Mouse (Mus musculus) myocyte (in vitro differentiated cells): ENCODE results near the gene Ptprs.

Source experiments
- CEBPB ChIP-seq: IDR thresholded peaks from 2 replicates; pipeline ENCODE4 v1.6.1; 2011; ENCODE audit warnings: mild to moderate bottlenecking, moderate library complexity; ENCODE audit not compliant: poor library complexity, insufficient read depth, severe bottlenecking
- E2F4 ChIP-seq: IDR thresholded peaks from one replicate; pipeline ENCODE4 v1.6.1; 2011; ENCODE audit warnings: mild to moderate bottlenecking, control low read depth, moderate library complexity; ENCODE audit not compliant: insufficient read depth
- MAX ChIP-seq: IDR thresholded peaks from one replicate; pipeline ENCODE4 v1.6.1; 2011; ENCODE audit warnings: low read depth, mild to moderate bottlenecking, control low read depth
- MYOG ChIP-seq, 3 experiments: IDR thresholded peaks; one replicate each; pipeline ENCODE4 v1.6.1; 2011; ENCODE audit warnings: control low read depth in 2 of 3, low read depth in 2 of 3, mild to moderate bottlenecking in 2 of 3; ENCODE audit not compliant: insufficient read length in 2 of 3, control insufficient read depth in 1 of 3, insufficient read depth in 1 of 3
- POLR2A ChIP-seq: IDR thresholded peaks from one replicate; pipeline ENCODE4 v1.6.1; 2011; ENCODE audit warnings: low read depth, mild to moderate bottlenecking, control low read depth, moderate library complexity; ENCODE audit not compliant: insufficient read length
- POLR2AphosphoS2 ChIP-seq: IDR thresholded peaks from one replicate; pipeline ENCODE4 v1.6.1; 2011; ENCODE audit warnings: low read depth, control low read depth; ENCODE audit not compliant: insufficient read length
- REST ChIP-seq: IDR thresholded peaks from one replicate; pipeline ENCODE4 v1.6.1; 2011; ENCODE audit warnings: mild to moderate bottlenecking, control low read depth, moderate library complexity; ENCODE audit not compliant: insufficient read depth, insufficient read length
- SRF ChIP-seq: IDR thresholded peaks from one replicate; pipeline ENCODE4 v1.6.1; 2011; ENCODE audit warnings: low read depth; ENCODE audit not compliant: control insufficient read depth, insufficient read length
- TCF12 ChIP-seq: IDR thresholded peaks from one replicate; pipeline ENCODE4 v1.6.1; 2011; ENCODE audit warnings: mild to moderate bottlenecking, control low read depth; ENCODE audit not compliant: poor library complexity, insufficient read depth, severe bottlenecking
- USF1 ChIP-seq: IDR thresholded peaks from one replicate; pipeline ENCODE4 v1.6.1; 2011; ENCODE audit warnings: low read depth, mild to moderate bottlenecking, control low read depth, moderate library complexity

DNA sequence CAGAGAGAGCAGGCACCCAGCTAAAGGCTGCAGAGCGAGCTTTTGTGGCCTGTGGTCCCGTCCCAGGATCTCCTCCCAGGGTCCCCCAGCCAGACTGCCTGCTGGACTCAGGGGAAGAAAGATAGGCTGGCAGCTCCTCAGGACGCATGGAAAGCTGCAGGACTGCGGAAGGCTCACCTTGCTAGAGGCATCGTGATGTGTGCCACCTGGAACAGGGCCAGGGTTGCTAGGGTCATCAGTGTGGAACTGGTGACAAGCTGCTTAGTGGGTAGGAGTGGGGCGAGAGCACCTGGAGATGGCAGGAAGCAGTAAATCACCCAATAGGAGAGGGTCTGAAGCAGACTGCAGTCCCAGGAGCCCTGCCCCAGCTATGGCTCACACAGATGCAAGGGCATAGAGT, 88.7 kb downstream of the Ptprs start:
- TF ChIP-seq CEBPB (no peak), USF1 (no peak), POLR2A (no peak), SRF (no peak), MAX (no peak), E2F4 (no peak), POLR2AphosphoS2 (no peak), REST (no peak), MYOG (IDR thresholded peaks at IDR 0.05; ENCODE audit: control insufficient read depth in 1 of 3, insufficient read depth in 1 of 3, insufficient read length in 2 of 3, low read depth in 2 of 3) (no peak), TCF12 (no peak)
